Mouse (Mus musculus) megakaryocyte, embryonic 14.5 days (primary cell): Measurements from ENCODE around the gene BC004004. TPM values are rescaled to one million over a fixed set of nuclear protein-coding genes. Genes with fewer than 3 reads are reported as not detected.
A peak's percentile ranks its signal among the peaks of the same experiment; 100 is the strongest.

Experiments
- H3K27me3 ChIP-seq: replicated peaks from 2 replicates; pipeline ENCODE3; 2012; ENCODE audit warnings: inconsistent platforms
- H3K36me3 ChIP-seq: replicated peaks from 2 replicates; pipeline ENCODE3; 2012; ENCODE audit warnings: low read length, inconsistent platforms, mixed read lengths
- H3K4me1 ChIP-seq: 2 replicates; pipeline ENCODE4 v1.6.1; 2012; ENCODE audit warnings: inconsistent platforms
- H3K4me3 ChIP-seq: replicated peaks from 2 replicates; pipeline ENCODE3; 2012; ENCODE audit warnings: moderate library complexity, mild to moderate bottlenecking, inconsistent platforms
- H3K9me3 ChIP-seq: 2 replicates; pipeline ENCODE4 v1.6.1; 2012; ENCODE audit warnings: inconsistent platforms
- FLI1 ChIP-seq: IDR thresholded peaks from 2 replicates; pipeline ENCODE4 v1.6.1; 2012; ENCODE audit warnings: low read length, inconsistent platforms, mixed read lengths
- GATA1 ChIP-seq: IDR thresholded peaks from 3 replicates; pipeline ENCODE4 v1.6.1; 2012; ENCODE audit warnings: mixed read lengths, low read length, inconsistent platforms, borderline replicate concordance
- polyA plus RNA-seq: library from polyadenylated mRNA; stranded (reverse); fragments of >175 nt; gene quantifications from 2 replicates; pipeline ENCODE4 v1.2.3, GENCODE M21; 2012; ENCODE audit warnings: low replicate concordance; ENCODE audit not compliant: insufficient read depth

BC004004 gene
- polyA plus RNA-seq: 20.3 and 30.8 TPM in 2 replicates

- Histone ChIP-seq H3K27me3 (no peaks in the 10 kb centered on the region), H3K36me3 (peaks cover 3% of the 10 kb centered on the region), H3K9me3 (no peaks in the 10 kb centered on the region), H3K4me3 (peak within 1 kb of the TSS; percentile 95), H3K4me1 (peaks cover 60% of the 10 kb centered on the region)
- TF ChIP-seq GATA1: no peak
- TF ChIP-seq FLI1: no peak
Measured at GRCm38 (mm10) chr17:29268682-29269348, at the start of gene BC004004. BC004004 (plus strand) TSS chr17:29268788.

- H3K4me3 ChIP-seq: no peak overlapping the region
- no peaks in the 10 kb centered on the region for H3K4me1 ChIP-seq
- peaks cover 80% of the 10 kb centered on the region for H3K27me3 ChIP-seq
- TF ChIP-seq GATA1 (no peak), FLI1 (no peak)
- no peaks in the 10 kb centered on the region for H3K36me3 ChIP-seq
- H3K9me3 ChIP-seq: no peaks in the 10 kb centered on the region
Measured at GRCm38 (mm10) chr17:29220631-29221030, 48.0 kb upstream of the BC004004 start.

GRCm38 (mm10) chr17:29231109-29231508 is 37.5 kb upstream of the BC004004 start:
- no peak for TF ChIP-seq GATA1
- TF ChIP-seq FLI1: no peak
- Histone ChIP-seq H3K4me3 (no peak overlapping the region), H3K27me3 (peaks cover 82% of the 10 kb centered on the region), H3K36me3 (no peaks in the 10 kb centered on the region), H3K4me1 (0 out of 2 replicates have a peak, but pooled peaks cover 6% of the 10 kb centered on the region), H3K9me3 (no peaks in the 10 kb centered on the region)

- Histone ChIP-seq H3K27me3 (peaks cover 95% of the 10 kb centered on the region), H3K4me3 (no peak overlapping the region)
- no peak for TF ChIP-seq GATA1
- no peak for TF ChIP-seq FLI1
Measured at GRCm38 (mm10) chr17:29236111-29236510, 32.5 kb upstream of the BC004004 start.

GRCm38 (mm10) chr17:29237267-29237771 is 31.3 kb upstream of the BC004004 start:
- TF ChIP-seq GATA1: no peak
- TF ChIP-seq FLI1: no peak

More at GRCm38 (mm10) chr17:29236111-29236510, 32.5 kb upstream of the BC004004 start:
- no peaks in the 10 kb centered on the region for H3K36me3 ChIP-seq
- H3K4me1 ChIP-seq: peaks cover 26% of the 10 kb centered on the region
- H3K9me3 ChIP-seq: no peaks in the 10 kb centered on the region

GRCm38 (mm10) chr17:29237772-29238420 is 30.7 kb upstream of the BC004004 start, which contains the start of gene Cpne5:
Cpne5 (minus strand) TSS chr17:29238167.
- H3K4me3 ChIP-seq: peak within 1 kb of the TSS; percentile 86
- peaks cover 4% of the 10 kb centered on the region; the same call in 1 of the 2 replicates for H3K9me3 ChIP-seq
- peaks cover 26% of the 10 kb centered on the region for H3K4me1 ChIP-seq
- TF ChIP-seq FLI1: no peak
- no peak for TF ChIP-seq GATA1
- H3K36me3 ChIP-seq: no peaks in the 10 kb centered on the region
- peaks cover 97% of the 10 kb centered on the region for H3K27me3 ChIP-seq

More at GRCm38 (mm10) chr17:29237267-29237771, 31.3 kb upstream of the BC004004 start:
- H3K36me3 ChIP-seq: no peaks in the 10 kb centered on the region
- peak overlapping the region; percentile 86 for H3K4me3 ChIP-seq
- H3K4me1 ChIP-seq: peaks cover 26% of the 10 kb centered on the region
- peaks cover 95% of the 10 kb centered on the region for H3K27me3 ChIP-seq
- H3K9me3 ChIP-seq: peaks cover 4% of the 10 kb centered on the region; the same call in 1 of the 2 replicates

GRCm38 (mm10) chr17:29238421-29238945 is 30.1 kb upstream of the BC004004 start:
- H3K4me1 ChIP-seq: peaks cover 21% of the 10 kb centered on the region
- H3K27me3 ChIP-seq: peaks cover 97% of the 10 kb centered on the region
- peaks cover 4% of the 10 kb centered on the region; the same call in 1 of the 2 replicates for H3K9me3 ChIP-seq
- no peaks in the 10 kb centered on the region for H3K36me3 ChIP-seq
- TF ChIP-seq GATA1 (no peak), FLI1 (no peak)
- peak overlapping the region; percentile 86 for H3K4me3 ChIP-seq

GRCm38 (mm10) chr17:29244912-29245311 is 23.7 kb upstream of the BC004004 start:
- Histone ChIP-seq H3K27me3 (peaks cover 57% of the 10 kb centered on the region), H3K4me3 (no peak overlapping the region), H3K4me1 (peaks cover 10% of the 10 kb centered on the region; the same call in 1 of the 2 replicates), H3K9me3 (peaks cover 4% of the 10 kb centered on the region; the same call in 1 of the 2 replicates), H3K36me3 (peaks cover 24% of the 10 kb centered on the region)
- no peak for TF ChIP-seq GATA1
- no peak for TF ChIP-seq FLI1

GRCm38 (mm10) chr17:29245725-29246124 is 22.9 kb upstream of the BC004004 start:
- no peak for TF ChIP-seq GATA1
- TF ChIP-seq FLI1: no peak
- Histone ChIP-seq H3K9me3 (peaks cover 4% of the 10 kb centered on the region; the same call in 1 of the 2 replicates), H3K4me3 (no peak overlapping the region), H3K27me3 (peaks cover 49% of the 10 kb centered on the region), H3K36me3 (peaks cover 33% of the 10 kb centered on the region), H3K4me1 (peaks cover 15% of the 10 kb centered on the region; the same call in 1 of the 2 replicates)

- TF ChIP-seq GATA1 (no peak), FLI1 (no peak)
Measured at GRCm38 (mm10) chr17:29246602-29247001, 22.0 kb upstream of the BC004004 start.

More at GRCm38 (mm10) chr17:29246602-29247001, 22.0 kb upstream of the BC004004 start:
- Histone ChIP-seq H3K27me3 (peaks cover 41% of the 10 kb centered on the region), H3K36me3 (peaks cover 41% of the 10 kb centered on the region), H3K4me1 (peaks cover 22% of the 10 kb centered on the region; the same call in 1 of the 2 replicates), H3K9me3 (peaks cover 4% of the 10 kb centered on the region; the same call in 1 of the 2 replicates), H3K4me3 (no peak overlapping the region)
